Mouse (Mus musculus): ENCODE measurements around the gene Nmt2.

Nmt2 gene

DNA sequence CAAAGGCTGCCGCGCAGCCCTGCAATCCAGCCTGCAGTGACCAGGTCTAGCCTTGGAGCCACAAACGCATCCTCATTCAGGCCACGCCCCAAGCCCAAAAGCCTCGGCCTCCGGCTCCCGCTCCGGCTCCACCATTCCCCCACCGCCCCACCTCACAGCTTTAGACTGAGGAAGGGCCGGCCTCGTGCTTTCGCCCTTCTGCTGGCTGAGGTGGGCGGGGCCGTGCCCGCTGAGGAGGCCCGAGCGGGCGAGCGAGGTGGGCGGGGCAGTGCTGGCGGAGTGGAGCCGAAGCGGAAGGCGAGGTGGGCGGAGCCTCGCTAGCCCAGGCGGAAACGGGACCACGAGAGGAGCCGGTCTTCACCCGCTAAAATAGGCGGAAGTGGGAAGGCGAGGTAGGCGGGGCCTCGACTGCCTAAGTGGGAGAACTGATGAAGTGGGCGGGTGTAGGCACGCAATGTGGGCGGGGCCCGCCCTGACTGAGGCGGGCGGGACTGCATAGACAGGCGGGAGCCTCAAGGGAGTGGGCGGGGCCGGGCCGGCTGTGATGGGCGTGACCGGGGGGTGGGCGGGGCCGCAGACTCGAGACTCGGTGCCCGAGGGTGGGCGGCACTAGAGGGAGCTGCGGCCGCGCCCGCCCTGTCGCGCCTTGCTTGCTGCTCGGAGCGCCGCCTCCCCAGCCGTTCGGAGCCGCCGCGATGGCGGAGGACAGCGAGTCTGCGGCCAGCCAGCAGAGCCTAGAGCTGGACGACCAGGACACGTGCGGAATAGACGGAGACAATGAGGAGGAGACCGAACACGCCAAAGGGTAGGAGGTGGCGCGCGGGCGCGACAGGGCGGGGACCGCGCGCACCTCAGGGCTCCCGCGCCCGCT, at the start of gene Nmt2:
Gene Nmt2, plus strand, starts transcription at position 611 of the 871 bp plus-strand sequence.
- DNase-seq (ENCODE audit: low spot score): peak; percentile 100

DNA sequence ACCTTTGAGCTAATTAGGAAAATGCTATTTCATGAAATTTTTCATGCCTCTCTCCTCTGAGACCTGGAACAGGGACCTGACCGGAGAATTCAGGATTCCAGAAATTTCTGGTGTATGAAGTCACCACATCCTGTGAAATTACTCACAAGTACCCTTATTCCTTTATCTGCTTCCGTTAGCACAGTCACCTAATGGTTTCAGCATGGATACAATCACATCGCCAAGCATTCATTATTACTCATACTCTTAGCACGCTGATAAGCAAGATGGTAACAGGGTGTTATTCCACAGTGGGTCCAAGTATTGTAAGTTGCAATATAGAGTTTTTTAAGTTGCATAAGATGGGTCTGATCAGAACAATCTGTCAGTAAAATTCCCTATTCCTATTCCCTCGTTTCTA, 44.8 kb upstream of the Nmt2 start:
- DNase-seq (ENCODE audit: low spot score): no peak

DNA sequence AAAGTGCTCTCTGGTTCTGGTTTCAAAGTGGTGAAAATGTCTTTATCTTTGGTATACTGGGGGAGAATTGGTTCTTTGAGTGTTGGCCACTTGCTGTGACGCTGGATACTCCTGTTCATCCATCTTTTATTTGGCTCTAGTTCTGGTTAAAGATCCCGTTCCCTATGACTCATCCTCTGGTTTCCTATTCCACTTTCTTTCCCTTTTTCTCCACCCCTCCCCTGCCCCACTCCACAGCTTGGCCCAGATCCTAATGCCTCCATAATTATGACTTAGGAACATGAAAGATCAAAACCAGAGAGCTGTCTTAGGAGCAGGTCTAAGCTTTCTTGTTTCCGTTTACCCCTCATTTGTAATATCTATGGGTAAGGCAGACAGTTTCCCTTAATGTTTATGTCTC, 39.8 kb upstream of the Nmt2 start:
- DNase-seq (ENCODE audit: low spot score): no peak

DNA sequence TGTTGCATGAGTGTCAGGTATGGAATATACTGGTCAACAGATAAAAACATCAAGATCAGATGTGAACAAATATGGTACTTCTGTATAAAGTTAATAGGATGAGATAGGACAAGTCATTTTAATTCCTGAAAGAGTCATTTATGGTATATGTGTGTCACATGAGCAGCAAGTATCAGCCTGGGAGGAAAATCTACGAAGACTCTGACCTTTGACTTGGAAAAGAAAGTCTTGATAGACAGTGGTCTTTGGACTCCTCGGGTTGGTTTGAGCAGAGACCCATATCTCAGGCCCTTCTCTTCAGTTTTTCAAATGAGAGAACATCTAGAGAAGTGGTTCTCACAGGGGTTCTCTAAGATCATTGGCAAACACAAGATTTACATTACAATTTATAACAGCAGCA, 32.7 kb upstream of the Nmt2 start:
- DNase-seq (ENCODE audit: low spot score): no peak

DNA sequence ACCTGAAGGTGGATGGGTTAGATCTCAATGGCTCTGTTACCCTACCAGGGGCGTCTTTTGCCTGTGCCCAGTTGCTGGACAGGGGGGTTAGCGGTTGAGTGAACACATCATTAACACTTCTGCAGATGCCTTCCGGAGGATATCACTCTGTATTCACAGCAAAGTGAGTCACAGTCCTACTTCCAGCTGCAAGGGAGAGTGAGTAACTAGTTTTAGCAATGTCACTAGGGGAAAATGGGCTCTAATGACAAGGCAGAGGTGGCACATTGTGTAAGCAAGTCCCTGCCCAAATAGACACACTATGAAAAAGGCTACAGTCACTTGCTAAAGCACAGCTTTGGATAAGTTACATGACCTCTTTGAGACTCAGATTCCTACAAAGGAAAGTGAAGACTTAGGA, 17.5 kb upstream of the Nmt2 start:
- no peak for DNase-seq (ENCODE audit: low spot score)

DNA sequence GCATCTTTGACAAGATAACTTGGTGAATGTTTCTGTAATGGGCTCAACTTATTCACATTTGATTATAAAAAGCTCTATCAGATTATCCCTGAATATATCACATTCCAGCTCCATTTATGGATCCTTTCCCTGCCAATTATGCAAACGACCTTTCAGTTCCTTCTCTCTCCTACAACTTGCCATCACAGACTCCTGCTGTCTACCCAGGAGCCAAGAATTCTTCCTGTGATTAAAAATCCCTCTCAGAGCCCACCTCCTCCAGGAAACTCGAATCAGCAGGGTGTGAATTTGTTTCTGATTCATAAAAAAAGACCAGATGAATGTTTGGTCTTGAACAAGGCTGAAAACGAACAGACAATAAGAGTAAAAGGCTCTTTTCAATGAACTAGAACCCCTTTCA, 16.1 kb upstream of the Nmt2 start:
- DNase-seq (ENCODE audit: low spot score): no peak

DNA sequence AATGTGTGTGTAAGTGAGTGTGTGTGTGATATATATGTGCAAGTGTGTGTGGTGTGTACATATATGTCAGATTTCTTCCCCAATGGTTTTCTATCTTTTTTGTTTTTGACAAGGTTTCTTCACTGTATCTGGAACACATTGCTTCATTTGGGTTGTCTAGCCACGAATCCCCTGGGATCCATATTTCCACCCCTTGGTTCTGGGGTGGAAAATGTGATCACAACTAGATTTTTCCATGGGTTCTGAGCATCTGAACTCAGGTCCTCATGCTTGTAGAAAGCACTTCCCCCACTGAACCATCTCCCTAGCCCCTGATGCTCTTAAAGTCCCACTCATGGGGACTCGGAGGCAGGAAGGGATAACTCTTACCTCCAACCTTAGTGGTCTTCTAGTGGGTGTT, 10.7 kb upstream of the Nmt2 start:
- DNase-seq (ENCODE audit: low spot score): no peak

DNA sequence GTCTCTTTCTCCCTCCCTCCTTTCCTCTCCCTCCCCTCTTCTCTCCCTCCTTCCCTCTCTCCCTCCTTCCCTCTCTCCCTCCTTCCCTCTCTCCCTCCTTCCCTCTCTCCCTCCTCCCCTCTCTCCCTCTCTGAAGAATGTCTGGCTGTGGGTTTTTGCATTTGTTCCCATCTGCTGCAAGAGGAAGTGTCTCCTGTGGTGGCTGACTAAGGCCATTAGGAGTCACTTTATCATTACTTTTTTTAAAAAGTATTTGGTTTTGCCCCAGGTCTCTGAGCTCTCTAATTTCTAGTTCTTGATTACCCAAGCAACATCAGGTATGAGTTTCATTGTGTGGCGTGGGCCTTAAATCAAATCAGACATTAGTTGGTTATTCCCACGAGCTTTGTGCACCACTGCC, 7.9 kb upstream of the Nmt2 start:
- DNase-seq (ENCODE audit: low spot score): no peak

DNA sequence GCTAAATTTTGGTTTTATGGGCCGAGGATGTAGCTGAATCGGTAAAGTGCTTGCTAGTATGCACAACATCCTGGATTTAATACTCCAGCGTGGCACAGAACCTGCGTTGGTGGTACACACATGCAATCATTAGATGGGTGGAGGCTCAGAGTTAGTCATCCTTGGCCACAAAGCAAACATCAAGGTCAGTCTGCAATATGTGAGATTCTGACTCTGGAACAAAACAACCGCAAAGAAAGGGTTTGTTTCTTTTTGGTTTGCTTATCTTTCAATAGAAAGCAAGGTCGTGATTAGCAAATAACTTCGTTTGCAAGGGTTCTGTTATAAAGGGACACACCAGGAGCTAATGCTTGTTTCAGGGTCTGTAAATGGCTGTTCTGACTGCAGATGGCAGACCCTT, 6.5 kb upstream of the Nmt2 start:
- no peak for DNase-seq (ENCODE audit: low spot score)

DNA sequence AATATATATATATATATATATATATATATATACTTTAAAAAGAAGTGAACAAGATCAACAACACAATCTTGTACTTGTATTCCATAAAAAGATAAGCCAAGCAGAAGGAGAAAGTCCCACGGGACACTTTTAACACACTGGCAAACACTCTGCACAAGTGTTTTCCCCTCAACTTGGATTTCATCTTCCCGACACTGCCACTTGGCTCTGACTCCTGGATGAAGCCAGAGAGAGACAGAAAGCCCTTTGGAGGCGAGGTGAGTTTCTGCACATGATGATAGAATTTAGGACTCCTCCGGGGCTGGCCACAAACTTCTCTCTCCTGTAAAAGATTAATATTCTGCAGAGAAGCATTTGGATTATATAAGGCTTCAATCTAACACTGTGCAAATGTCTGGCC, 2.7 kb upstream of the Nmt2 start:
- no peak for DNase-seq (ENCODE audit: low spot score)

DNA sequence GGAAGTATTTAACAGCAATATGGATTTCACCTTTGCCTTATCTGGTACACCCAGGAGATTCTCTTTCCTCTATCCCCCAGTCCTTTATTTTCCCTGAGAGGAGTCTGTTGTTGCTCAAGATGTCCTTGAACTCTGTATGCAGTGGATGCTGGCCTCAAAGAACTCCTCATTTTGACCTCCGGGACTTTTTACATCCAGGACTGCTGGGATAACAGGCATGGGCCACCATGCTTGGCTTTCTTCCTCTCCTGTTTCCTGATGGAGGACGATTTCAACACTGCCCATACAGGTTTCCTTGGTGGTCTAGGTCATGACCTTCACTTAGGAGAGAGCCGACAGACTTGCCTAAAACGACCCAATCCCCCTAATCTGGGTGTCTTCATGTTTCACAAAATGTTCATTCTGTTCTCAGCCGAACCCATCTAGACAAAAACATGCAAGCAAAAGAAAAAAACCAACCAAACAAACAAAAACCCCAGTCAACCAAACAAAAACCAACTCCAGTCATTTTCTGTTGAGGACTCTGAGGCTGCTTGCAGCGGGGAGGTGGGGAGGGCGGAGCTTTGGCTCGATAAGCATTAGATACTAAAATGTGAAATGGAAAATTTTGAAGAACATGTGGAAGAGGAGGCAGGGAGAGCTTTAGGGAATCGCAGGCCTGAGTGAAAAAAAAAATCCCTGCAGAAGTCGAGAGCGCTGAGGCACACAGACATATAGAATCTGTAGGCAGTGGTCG, 978 bp upstream of the Nmt2 start:
- peak; percentile 12 for DNase-seq (ENCODE audit: low spot score)

DNA sequence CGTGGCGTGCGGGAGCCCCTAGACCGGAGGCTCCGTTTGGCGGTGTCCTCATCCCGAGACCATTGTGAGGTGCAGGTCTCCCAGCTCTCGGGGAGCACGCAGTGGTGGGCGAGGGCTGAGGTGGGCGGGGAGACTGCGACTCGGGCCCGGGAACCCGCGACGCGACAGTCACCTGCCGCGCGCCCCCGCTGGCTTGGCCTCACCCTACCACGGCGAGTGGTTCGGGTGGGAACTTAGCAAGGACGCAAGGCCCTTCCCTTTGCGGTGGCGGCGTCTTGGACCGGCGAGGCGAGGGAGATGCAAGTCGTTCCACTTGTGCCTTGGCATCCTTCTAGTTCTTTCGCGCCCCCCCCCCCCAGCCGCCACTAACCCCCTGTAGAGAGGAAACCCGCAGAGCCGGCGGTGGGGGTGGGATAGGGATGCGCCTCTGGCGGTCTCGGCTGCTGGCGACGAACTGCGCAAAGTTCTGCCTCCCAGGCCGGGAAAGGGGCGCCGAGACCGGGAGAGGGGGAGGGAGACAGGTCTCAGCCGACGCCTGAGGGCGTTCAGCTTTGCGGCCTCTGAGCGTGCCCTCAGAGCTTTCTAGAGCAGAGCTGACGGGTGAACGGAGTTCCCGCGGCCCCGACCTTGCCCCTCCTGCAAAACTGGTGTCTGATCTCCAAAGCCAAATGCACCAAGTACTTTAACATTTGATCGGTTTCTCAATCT, 615 bp downstream of the Nmt2 start:
- DNase-seq (ENCODE audit: low spot score): peak; percentile 57

DNA sequence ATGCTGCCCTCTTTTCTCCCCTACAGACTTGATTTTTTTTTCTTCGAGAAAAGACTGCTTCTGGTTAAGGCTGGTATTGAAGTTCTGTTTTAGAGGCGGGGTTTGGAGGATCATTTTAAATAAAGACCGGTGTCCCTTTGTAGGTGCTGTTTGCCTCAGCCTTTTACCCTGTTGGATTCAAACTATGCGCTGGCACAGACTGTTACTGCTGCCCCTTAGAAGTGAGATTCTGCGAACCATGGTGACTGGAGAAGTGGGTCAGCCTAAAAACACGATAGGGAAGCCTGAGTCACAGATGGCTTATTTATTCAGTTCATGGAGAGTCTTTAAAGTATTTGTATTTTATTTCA, 1.1 kb downstream of the Nmt2 start:
- no peak for DNase-seq (ENCODE audit: low spot score)

DNA sequence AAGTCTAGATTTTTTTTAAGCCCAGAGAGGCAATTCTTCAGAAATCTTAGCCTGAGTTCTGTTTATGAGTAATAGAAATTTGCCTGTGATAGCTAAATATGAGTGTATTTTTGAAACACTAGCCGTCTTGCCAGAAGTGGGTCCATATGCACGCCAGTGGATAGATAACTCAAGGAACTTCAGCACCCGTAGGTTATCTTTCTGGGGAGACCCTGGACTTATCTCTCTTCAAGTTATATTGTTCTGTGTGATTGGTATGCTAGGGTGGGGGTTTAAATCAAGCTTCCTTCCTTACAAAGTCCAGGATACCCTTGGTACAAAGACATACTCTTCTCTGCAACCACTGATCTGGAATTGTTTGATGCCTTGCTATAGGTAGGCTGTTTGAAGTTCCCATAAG, 1.7 kb downstream of the Nmt2 start:
- DNase-seq (ENCODE audit: low spot score): no peak

DNA sequence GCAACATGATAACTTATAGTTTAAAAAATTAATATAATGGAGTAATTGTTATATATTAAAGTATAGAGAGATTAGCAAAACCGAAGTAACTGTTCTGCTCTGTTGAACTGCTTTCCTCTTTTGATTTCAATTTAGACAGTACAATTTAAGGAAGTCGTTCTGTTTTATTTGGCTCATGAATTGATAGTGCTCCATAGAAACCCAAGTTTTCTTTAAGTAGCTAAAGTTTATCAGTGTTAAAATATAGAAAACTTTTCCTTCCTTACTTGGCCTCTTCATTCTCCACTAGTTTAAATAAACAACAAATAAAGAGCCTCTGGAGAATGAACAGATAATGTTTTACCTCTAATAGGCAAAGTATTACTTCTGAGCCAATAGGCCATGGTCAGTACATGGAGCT, 2.2 kb downstream of the Nmt2 start:
- no peak for DNase-seq (ENCODE audit: low spot score)

DNA sequence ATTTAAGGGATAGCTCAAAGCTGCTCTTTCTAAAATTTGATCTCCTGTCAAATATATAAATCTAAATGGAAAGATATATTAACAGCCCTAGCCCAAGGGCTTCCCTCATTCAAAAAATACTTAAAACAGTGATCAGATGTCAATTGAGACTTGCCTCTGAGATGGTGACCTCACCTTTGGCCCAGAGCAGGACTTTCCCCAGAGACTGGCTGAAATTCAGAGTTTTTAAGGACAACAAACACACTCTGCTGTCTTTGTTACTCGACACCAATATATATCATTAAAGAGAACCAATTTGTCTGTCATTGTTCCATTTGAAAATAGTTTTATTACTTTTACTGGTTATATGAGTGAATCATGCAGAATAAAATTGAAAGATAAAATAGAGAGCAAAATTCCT, 5.6 kb downstream of the Nmt2 start:
- no peak for DNase-seq (ENCODE audit: low spot score)

DNA sequence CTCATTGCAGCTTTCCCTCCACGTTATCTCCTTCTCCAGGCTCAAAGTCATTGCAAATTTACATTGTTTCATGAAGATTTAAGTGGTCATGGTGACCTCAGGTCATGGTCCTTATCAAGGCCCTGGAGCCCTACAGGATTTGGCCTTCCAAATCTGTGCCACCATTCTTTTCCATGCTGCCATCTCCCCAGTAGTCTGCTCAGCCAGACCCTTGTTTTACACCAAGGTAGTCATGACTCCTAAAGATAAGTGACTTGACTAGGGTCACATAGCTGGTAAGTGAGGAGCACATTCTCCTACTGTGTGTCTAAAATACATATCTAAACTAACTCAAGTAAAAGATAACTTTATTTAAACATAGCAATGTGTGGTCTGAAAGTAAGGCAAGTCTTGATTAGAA, 8.2 kb downstream of the Nmt2 start:
- no peak for DNase-seq (ENCODE audit: low spot score)

DNA sequence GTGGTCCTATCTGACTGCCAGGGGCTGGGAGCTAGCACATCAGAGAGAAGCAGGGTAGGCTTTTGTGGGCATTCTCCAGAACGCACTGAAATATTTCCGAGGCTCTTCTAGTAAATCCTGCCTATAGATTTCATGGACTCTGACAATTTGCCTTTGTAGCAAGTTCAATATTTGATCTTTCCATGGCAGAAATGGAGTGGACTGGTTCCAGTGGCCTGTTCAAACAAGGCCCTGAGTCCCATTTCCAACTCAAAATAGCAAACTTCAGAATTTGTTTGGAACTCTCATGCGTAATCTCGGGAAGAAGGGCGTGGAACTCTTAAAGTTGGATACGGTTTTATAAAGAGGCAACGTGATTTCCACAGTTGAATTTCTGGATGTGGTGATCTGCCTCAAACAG, 11.8 kb downstream of the Nmt2 start:
- DNase-seq (ENCODE audit: low spot score): no peak

DNA sequence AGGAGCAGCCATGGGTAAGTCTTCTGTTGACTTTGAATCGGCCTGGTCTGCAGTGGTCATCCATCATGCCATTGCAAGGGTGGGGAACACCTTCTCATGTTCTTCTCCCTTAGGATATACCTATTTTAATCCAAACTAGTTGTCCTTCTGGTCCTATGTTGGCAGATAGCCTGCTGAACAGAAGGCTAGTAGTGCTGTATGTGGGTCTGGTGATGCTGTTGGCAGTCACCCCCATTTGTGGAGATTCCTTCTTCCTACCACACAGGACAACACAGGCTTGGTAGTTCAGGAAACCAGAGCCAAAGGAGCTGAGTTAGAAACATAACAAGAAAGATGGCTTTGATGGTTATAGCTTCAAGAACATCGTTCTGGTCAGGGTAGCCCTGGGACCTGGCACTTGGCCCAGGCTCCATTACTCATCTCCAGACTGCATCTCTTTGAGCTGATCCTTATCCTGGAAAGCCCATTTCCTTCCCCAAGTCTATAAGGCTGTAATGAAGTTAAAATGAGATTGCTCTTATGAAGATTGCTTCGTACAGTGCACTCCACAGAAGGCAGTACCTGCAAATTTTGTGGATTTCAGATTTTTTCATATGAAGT, 21.5 kb downstream of the Nmt2 start:
- no peak for DNase-seq (ENCODE audit: low spot score)

DNA sequence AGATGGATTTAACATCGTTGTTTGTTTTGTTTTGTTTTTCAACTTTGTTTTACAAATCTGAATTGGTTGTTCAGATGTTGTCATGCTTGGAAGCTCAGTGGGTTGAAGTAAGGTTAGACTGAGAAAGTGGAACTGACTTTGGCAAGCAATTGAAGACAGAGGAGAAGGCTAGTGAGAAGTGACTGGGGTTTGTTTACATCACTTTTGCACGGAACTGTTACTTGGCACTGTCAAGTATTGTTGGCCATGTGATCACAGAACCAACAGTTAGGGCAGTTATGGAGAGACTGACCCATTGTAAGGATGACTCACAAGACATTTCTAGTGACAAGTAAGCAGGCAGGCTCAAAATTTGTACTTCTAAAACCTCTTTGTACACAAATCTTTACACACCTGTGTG, 39.1 kb downstream of the Nmt2 start:
- DNase-seq (ENCODE audit: low spot score): no peak

DNA sequence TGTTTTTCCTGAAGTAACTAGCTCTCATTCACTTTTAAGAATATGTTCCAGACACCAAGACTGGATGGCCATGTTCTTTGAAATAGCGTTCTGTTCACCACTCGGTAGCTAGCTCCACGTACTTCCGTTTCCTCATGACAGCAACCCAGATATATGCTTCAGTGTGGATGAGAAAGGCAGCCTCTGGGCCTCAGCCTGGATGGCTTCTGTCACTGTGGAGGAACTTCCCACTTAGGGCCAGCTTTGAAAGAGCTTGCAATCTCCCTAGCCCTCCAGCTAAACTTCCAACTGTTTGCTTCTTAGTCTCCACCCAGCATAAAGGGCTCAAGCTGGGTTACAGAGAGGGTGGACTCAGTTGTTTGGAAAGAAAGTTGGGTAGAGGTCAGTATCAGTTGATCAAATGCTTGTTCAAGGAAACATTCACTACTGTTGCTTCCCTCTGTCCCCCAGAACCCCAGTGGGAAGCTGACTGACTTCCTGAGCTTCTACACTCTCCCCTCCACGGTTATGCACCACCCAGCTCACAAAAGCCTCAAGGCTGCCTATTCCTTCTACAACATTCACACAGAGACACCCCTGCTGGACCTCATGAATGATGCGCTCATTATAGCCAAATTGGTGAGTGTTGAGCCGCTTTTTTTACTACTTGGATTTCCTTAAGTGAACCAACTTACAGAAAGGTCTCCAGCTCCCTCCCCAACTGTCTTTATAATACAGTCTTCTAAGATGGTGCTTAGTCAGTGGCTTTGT, 40.5 kb downstream of the Nmt2 start:
- DNase-seq (ENCODE audit: low spot score): no peak

DNA sequence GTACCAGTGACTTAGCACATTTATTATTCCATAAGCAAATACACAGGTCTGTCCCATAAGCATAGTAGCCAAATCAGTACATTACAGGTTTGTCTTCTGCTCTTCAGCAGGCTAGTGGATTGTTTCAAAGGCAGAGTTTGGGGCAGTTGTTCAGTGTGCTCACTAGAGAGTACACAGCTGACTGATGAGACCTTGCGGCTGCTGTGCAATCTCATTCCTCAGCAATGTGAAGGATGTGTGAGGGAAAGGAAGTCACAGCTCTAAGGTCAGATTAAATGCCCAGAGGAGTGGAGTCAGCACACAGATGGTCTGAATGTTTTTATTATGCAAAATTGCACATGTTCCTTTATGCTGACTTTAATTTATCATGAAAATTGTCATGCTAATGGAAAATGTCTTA, 42.5 kb downstream of the Nmt2 start:
- no peak for DNase-seq (ENCODE audit: low spot score)
